Mouse (Mus musculus): ENCODE results near the gene Metrn. TPM values are rescaled to one million over a fixed set of nuclear protein-coding genes. Genes with fewer than 3 reads are reported as not detected.

Metrn gene
- total and polyA plus RNA-seq, 3 experiments = 47.9 to 54.6 (median 49.0) TPM

DNA sequence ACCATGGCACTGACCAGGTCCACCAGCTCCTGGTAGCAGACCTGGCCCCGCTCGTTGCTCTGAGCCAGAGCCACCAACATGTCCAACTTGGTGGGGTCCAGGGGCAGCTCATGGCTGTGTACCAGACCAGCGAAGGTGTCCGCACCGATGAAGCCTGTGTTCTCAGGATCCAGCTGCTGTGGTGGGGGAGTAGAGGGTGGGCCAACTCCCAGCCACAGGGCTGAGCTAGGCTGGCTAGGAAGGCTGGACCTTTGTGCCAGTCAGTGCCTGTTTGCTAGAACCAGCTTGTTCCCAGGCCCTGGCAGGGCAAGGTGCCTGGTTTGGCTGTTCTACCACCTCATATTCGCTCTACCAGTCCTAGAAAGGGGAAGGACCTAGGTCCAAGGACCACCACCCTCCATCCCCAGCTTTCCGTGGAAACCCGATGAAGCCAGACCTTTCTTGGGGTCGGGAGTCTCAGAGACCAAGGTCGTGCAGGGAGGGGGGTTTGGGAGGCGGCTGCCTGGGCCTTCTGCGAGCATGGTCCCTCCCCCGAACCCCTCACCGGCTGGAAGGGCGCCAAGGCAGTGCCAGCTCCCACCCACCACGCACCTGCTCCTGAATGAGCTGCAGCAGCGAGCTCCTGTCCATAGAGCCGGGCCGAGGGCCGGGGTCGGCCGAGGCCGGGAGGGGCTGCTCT is 39.6 kb upstream of the Metrn start:
- H3K4me3 ChIP-seq = peak overlapping the region; percentile 40
- intact Hi-C loops (cut with DNase I) = no loop called here
- no peak for DNase-seq
- H3K79me2 ChIP-seq (replicated peaks; ENCODE audit: control insufficient read depth, insufficient read depth, low read length) = peaks cover 2% of the 10 kb centered on the region
- TF ChIP-seq EP300 (IDR thresholded peaks at IDR 0.05; ENCODE audit: insufficient read depth, low read depth, low read length) = no peak
- peak; percentile 11; the same call in 1 of the 2 replicates for TF ChIP-seq POLR2A (IDR thresholded peaks at IDR 0.05; ENCODE audit: insufficient read depth, low read depth, low read length)
- peak overlapping the region; percentile 73 for H3K27ac ChIP-seq
- H3K27me3 ChIP-seq (ENCODE audit: control insufficient read depth, insufficient read depth, low read length) = no peaks in the 10 kb centered on the region
- no peaks in the 10 kb centered on the region; the same call in 1 of the 2 replicates for H3K36me3 ChIP-seq (ENCODE audit: control insufficient read depth, insufficient read depth, low read length)
- H3K9ac ChIP-seq (ENCODE audit: low read depth, low read length) = peak overlapping the region; percentile 59
- H3K4me1 ChIP-seq (ENCODE audit: control insufficient read depth, insufficient read depth, low read length) = peaks cover 23% of the 10 kb centered on the region
- 21% methylated on average over 23 of the region's 23 CpGs for WGBS

DNA sequence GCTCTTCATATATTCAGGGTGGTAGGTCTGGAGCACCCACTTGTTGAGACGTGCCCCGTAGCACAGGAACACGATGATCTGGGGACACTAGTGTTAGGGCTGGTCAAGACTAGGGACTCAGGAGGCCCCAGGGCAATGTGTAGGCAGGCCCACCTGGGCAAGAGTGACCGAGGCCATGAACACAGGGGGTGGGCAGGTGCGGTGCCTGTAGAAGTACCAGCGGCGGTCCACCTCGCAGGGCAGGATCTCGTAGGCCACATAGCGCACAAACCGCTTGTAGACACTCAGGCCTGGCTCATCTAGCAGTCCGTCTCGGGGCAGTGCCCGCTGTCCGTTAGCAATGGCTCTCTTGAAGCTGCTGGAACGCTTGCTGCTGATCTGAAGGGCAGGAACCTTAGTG is 38.9 kb upstream of the Metrn start:
- Histone ChIP-seq H3K4me3 (no peak overlapping the region), H3K9ac (ENCODE audit: low read depth, low read length) (peak overlapping the region; percentile 59), H3K27ac (peak overlapping the region; percentile 73; the same call in 1 of the 2 replicates), H3K36me3 (ENCODE audit: control insufficient read depth, insufficient read depth, low read length) (no peaks in the 10 kb centered on the region; the same call in 1 of the 2 replicates), H3K27me3 (ENCODE audit: control insufficient read depth, insufficient read depth, low read length) (no peaks in the 10 kb centered on the region), H3K4me1 (ENCODE audit: control insufficient read depth, insufficient read depth, low read length) (peaks cover 26% of the 10 kb centered on the region), H3K79me2 (replicated peaks; ENCODE audit: control insufficient read depth, insufficient read depth, low read length) (peaks cover 2% of the 10 kb centered on the region)
- 80% methylated on average over 16 of the region's 16 CpGs for WGBS
- TF ChIP-seq POLR2A (IDR thresholded peaks at IDR 0.05; ENCODE audit: insufficient read depth, low read depth, low read length) (no peak), CTCF (IDR thresholded peaks at IDR 0.05) (no peak), EP300 (IDR thresholded peaks at IDR 0.05; ENCODE audit: insufficient read depth, low read depth, low read length) (no peak)
- intact Hi-C loops (cut with DNase I) = no loop called here
- no peak for DNase-seq

DNA sequence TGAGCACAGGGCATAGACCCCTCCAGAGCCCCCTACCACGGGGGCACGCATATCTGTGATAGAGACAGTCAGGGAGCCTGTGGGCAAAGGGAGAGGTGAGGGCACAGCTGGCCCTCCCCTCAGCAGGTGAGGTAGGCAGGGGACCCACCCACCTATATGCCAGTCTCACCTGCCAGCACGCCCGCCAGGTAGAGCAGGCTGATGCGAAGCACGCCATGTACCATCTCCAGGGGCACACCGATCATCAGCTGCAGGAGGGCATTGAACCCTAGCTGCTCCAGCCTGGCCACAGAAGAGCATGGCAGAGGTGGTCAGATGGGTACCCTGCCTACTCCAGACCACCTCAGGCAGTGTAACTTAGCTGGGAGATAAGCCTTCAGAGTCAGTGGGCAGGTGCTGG is 38.4 kb upstream of the Metrn start:
- Histone ChIP-seq H3K27ac (no peak overlapping the region), H3K27me3 (ENCODE audit: control insufficient read depth, insufficient read depth, low read length) (no peaks in the 10 kb centered on the region), H3K79me2 (replicated peaks; ENCODE audit: control insufficient read depth, insufficient read depth, low read length) (peaks cover 2% of the 10 kb centered on the region), H3K4me1 (ENCODE audit: control insufficient read depth, insufficient read depth, low read length) (peaks cover 26% of the 10 kb centered on the region), H3K4me3 (no peak overlapping the region), H3K36me3 (ENCODE audit: control insufficient read depth, insufficient read depth, low read length) (no peaks in the 10 kb centered on the region; the same call in 1 of the 2 replicates), H3K9ac (ENCODE audit: low read depth, low read length) (no peak overlapping the region)
- no peak for TF ChIP-seq POLR2A (IDR thresholded peaks at IDR 0.05; ENCODE audit: insufficient read depth, low read depth, low read length)
- TF ChIP-seq CTCF (IDR thresholded peaks at IDR 0.05) = no peak
- TF ChIP-seq EP300 (IDR thresholded peaks at IDR 0.05; ENCODE audit: insufficient read depth, low read depth, low read length) = no peak
- WGBS = 94% methylated on average over 7 of the region's 7 CpGs
- no peak for DNase-seq
- intact Hi-C loops (cut with DNase I) = no loop called here

DNA sequence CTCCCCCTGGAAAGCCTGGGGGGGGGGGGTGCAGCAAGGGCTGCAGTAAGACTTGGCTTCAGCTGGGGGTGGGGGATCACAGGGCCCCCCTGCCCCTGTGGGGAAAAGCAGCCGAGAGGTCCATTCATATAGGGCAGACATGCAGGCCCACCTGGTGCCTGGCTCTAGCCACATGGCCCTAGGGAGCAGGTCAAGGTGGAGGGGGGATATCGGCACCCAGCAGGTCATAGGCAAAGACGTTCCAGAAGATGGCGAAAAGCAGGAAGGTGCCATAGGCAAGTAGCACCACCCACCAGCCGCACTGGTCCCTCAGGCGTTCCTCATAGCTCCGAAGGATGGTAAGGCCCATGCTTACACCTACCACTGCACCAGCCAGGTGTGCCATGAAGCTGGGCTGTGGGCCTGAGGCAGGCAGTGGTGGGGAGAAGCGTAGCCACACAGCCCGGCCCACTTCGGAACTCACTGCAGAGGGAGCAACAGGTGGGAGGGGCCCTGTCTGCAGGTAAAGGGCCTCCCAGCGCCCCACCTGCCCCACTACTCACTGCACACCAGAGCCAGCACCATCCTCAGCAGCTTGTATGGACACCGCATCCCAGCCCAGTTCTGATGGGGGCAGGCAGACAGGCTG is 37.8 kb upstream of the Metrn start:
- no peak for DNase-seq
- Histone ChIP-seq H3K36me3 (ENCODE audit: control insufficient read depth, insufficient read depth, low read length) (no peaks in the 10 kb centered on the region; the same call in 1 of the 2 replicates), H3K79me2 (replicated peaks; ENCODE audit: control insufficient read depth, insufficient read depth, low read length) (peaks cover 2% of the 10 kb centered on the region), H3K27ac (peak overlapping the region; percentile 100; the same call in 1 of the 2 replicates), H3K27me3 (ENCODE audit: control insufficient read depth, insufficient read depth, low read length) (no peaks in the 10 kb centered on the region), H3K9ac (ENCODE audit: low read depth, low read length) (0 out of 2 replicates have a peak overlapping the region, but pooled peaks have one; percentile 19), H3K4me3 (peak overlapping the region; percentile 85; the same call in 1 of the 2 replicates), H3K4me1 (ENCODE audit: control insufficient read depth, insufficient read depth, low read length) (peaks cover 26% of the 10 kb centered on the region)
- TF ChIP-seq EP300 (IDR thresholded peaks at IDR 0.05; ENCODE audit: insufficient read depth, low read depth, low read length) = no peak
- no peak for TF ChIP-seq CTCF (IDR thresholded peaks at IDR 0.05)
- TF ChIP-seq POLR2A (IDR thresholded peaks at IDR 0.05; ENCODE audit: insufficient read depth, low read depth, low read length) = no peak
- intact Hi-C loops (cut with DNase I) = loop anchor here (5.0 kb wide), 1 partner anchor 33 kb away; the partner anchor contains the start of gene Mcrip2
- WGBS = 83% methylated on average over 12 of the region's 12 CpGs

DNA sequence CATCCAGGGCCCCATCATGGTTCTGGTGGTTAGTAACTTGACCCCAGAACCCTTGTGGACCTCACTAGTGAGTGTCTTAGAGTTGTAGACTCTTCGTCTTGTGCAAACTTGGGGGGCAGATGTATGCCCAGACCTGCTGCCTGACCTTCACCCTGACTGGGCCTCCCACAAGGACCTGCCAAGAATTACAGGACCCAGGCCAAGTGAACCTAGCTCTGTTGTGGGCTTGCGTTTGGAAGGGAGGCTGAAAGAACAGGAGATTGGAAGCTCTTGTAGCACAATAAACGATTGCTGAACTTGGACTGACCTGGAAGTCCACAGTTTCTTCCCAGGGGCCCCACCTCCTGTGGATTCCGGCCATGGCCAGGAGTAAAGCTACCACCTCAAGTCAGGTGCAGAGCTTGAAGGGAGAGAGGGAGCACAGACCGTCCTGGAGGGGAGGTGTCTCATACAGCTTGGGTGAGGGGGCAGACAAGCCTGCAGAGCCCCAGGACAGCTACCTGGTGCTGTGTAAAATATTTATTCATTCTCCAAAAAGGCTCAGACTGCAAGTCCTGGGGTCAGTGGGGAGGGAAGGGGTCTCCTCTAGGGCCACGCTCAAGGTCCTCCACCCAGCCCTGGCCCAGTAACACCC is 37.1 kb upstream of the Metrn start:
- no peaks in the 10 kb centered on the region for H3K27me3 ChIP-seq (ENCODE audit: control insufficient read depth, insufficient read depth, low read length)
- peak overlapping the region; percentile 85 for H3K4me3 ChIP-seq
- 10% methylated on average over 6 of the region's 6 CpGs for WGBS
- peak overlapping the region; percentile 84 for H3K9ac ChIP-seq (ENCODE audit: low read depth, low read length)
- no peaks in the 10 kb centered on the region; the same call in 1 of the 2 replicates for H3K36me3 ChIP-seq (ENCODE audit: control insufficient read depth, insufficient read depth, low read length)
- peak overlapping the region; percentile 100 for H3K27ac ChIP-seq
- DNase-seq = peak; percentile 40 to 56
- H3K79me2 ChIP-seq (replicated peaks; ENCODE audit: control insufficient read depth, insufficient read depth, low read length) = peaks cover 2% of the 10 kb centered on the region
- peaks cover 26% of the 10 kb centered on the region for H3K4me1 ChIP-seq (ENCODE audit: control insufficient read depth, insufficient read depth, low read length)
- intact Hi-C loops (cut with DNase I) = loop anchor here (5.0 kb wide), 1 partner anchor 33 kb away; the partner anchor contains the start of gene Mcrip2
- TF ChIP-seq POLR2A (IDR thresholded peaks at IDR 0.05; ENCODE audit: insufficient read depth, low read depth, low read length) (no peak), CTCF (IDR thresholded peaks at IDR 0.05) (no peak), EP300 (IDR thresholded peaks at IDR 0.05; ENCODE audit: insufficient read depth, low read depth, low read length) (no peak)

All from heart, adult 2 months (tissue).